8 mouse cellular contexts compared by ENCODE assay signal in the genomic region with DNA sequence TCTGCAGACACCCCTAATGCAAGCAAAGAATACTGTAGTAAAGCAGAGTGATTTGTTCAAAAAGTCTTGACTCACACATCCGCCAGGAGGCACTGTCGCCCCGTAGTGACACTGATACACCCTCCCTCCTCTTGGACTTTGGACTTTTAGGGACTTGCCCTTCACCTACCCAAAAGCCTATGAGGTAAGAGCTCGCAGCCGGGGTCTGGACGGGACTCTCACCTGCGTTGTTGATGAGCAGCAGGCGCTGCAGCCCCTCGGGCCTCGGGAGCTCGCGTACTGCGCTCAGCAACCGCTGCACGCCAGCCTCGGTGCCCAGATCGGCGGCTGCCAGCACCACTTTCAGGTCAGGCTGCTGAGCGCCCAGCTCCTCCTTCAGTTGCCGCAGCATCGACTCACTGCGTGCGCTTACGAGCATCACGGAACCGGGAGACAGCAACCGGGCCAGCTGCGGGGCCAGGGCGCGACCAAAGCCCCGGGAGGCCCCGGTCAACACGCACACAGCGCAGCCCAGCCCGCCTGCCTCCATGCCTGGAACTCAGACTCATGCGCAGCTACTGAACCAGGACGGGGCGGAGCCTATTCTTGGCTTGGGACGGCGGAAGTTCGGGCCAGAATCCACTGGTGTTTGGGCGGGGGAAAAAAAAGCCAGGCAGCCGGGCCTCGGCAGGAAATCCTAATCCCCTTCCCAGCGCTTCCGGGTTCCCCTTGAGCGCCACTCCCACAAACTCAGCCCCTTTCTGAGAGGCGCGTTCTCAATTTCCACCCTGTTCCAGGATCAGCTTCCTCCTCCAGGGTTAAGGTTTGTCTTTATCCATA. TPM values are rescaled to one million over a fixed set of nuclear protein-coding genes. Genes with fewer than 3 reads are reported as not detected.
DNase-seq lines count a peak whose midpoint lies in the region; ATAC-seq and TF ChIP-seq lines count a peak whose summit lies in the region.

Gene Spr, minus strand, starts transcription at position 550 of the 819 bp plus-strand sequence.

- under 1% methylated on average over 49 of the region's 49 CpGs for WGBS in heart, embryonic 10.5 days
- WGBS in kidney, embryonic 15.5 days = under 1% methylated on average over 49 of the region's 49 CpGs

- ATAC-seq in kidney, embryonic 15.5 days (replicated peaks; ENCODE audit: low FRiP score) = peak; percentile 95
- ATAC-seq in monocyte, adult 5-6 weeks (replicated peaks; ENCODE audit: insufficient number of reproducible peaks, low FRiP score, low TSS enrichment, poor library complexity, severe bottlenecking) = peak; percentile 70

- H3K9me3 ChIP-seq in heart, embryonic 10.5 days = no peaks in the 10 kb centered on the region
- H3K9me3 ChIP-seq in kidney, embryonic 15.5 days (replicated peaks) = no peaks in the 10 kb centered on the region

- H3K36me3 ChIP-seq in heart, embryonic 10.5 days = peaks cover 21% of the 10 kb centered on the region
- peaks cover 16% of the 10 kb centered on the region; the same call in 1 of the 2 replicates for H3K36me3 ChIP-seq in kidney, embryonic 15.5 days

- peak within 1 kb of the TSS; percentile 72 for H3K4me2 ChIP-seq in kidney, embryonic 15.5 days

- TF ChIP-seq CTCF in bone marrow macrophage, adult 2 months (IDR thresholded peaks at IDR 0.05; ENCODE audit: low read depth, low read length) = peak; percentile 51
- TF ChIP-seq CTCF in embryonic fibroblast, embryonic 13.5 days (IDR thresholded peaks at IDR 0.05; ENCODE audit: borderline replicate concordance, insufficient read depth, low read length) = peak; percentile 75; the same call in 1 of the 2 replicates

- peak; percentile 58; the same call in 1 of the 2 replicates for TF ChIP-seq POLR2A in bone marrow macrophage, adult 2 months (IDR thresholded peaks at IDR 0.05; ENCODE audit: borderline replicate concordance, low read depth, low read length)
- TF ChIP-seq POLR2A in embryonic fibroblast, embryonic 13.5 days (IDR thresholded peaks at IDR 0.05; ENCODE audit: low read depth, low read length) = peak; percentile 94

- H3K4me3 ChIP-seq in bone marrow macrophage, adult 2 months (ENCODE audit: insufficient read depth, low read length) = peak within 1 kb of the TSS; percentile 68
- H3K4me3 ChIP-seq in embryonic fibroblast, embryonic 13.5 days (ENCODE audit: insufficient read depth, low read length) = peak within 1 kb of the TSS; percentile 75
- peak within 1 kb of the TSS; percentile 80 for H3K4me3 ChIP-seq in heart, embryonic 10.5 days
- peak within 1 kb of the TSS; percentile 92 for H3K4me3 ChIP-seq in kidney, embryonic 15.5 days (replicated peaks)

- DNase-seq in A20 (ENCODE audit: low read depth, low spot score) = peak; percentile 91
- peak; percentile 96 for DNase-seq in heart, embryonic 10.5 days (ENCODE audit: low spot score)
- peak; percentile 87 for DNase-seq in liver
- peak; percentile 72 to 86 for DNase-seq in spleen, postnatal 4 days (ENCODE audit: low spot score in 2 of 2)

- no peaks in the 10 kb centered on the region for H3K27me3 ChIP-seq in heart, embryonic 10.5 days (ENCODE audit: insufficient read depth, poor library complexity, severe bottlenecking)
- no peaks in the 10 kb centered on the region for H3K27me3 ChIP-seq in kidney, embryonic 15.5 days

- H3K9ac ChIP-seq in kidney, embryonic 15.5 days = peak within 1 kb of the TSS; percentile 91

- peak within 1 kb of the TSS; percentile 52 for H3K27ac ChIP-seq in bone marrow macrophage, adult 2 months (ENCODE audit: insufficient read depth, low read depth, low read length)
- peak within 1 kb of the TSS; percentile 61 for H3K27ac ChIP-seq in embryonic fibroblast, embryonic 13.5 days (ENCODE audit: insufficient read depth, low read length)
- peak within 1 kb of the TSS; percentile 94 for H3K27ac ChIP-seq in heart, embryonic 10.5 days
- peak within 1 kb of the TSS; percentile 98 for H3K27ac ChIP-seq in kidney, embryonic 15.5 days

- peaks cover 5% of the 10 kb centered on the region; the same call in 1 of the 2 replicates for H3K4me1 ChIP-seq in bone marrow macrophage, adult 2 months (ENCODE audit: control insufficient read depth, insufficient read depth, low read length)
- no peaks in the 10 kb centered on the region for H3K4me1 ChIP-seq in embryonic fibroblast, embryonic 13.5 days (ENCODE audit: control insufficient read depth, insufficient read depth, low read length)
- peaks cover 5% of the 10 kb centered on the region for H3K4me1 ChIP-seq in heart, embryonic 10.5 days
- H3K4me1 ChIP-seq in kidney, embryonic 15.5 days = peaks cover 6% of the 10 kb centered on the region

RNA-seq across cellular contexts. Expression of gene Spr, which starts in this region (rescaled TPM):
- 26.6 and 32.9 TPM in 2 replicates for polyA plus RNA-seq in bone marrow macrophage, adult 2 months (2012; ENCODE audit: insufficient read depth, insufficient read length, missing spikeins)
- 29.7 and 38.2 TPM in 2 replicates for polyA plus RNA-seq in embryonic fibroblast, embryonic 13.5 days (2011; ENCODE audit: insufficient read length, low read depth, missing spikeins)
- polyA plus RNA-seq in heart, embryonic 10.5 days (2016; fragmentation: Nextera tagmentation; extraction: Ambion mirVana) = 57.2 and 69.2 TPM in 2 replicates
- polyA plus RNA-seq in kidney, embryonic 15.5 days (2015; fragmentation: Nextera tagmentation; extraction: Ambion mirVana) = 64.0 and 66.6 TPM in 2 replicates
- total RNA-seq in monocyte, adult 5-6 weeks (2017) = 25.1 to 47.0 TPM (median 29.7 TPM) in 3 replicates

Comparison
In these comparisons a context has a peak if more than half of its experiments do, and no peak if none do; other contexts are left out.
1. Peak in every context shown above with its lines: DNase-seq, ATAC-seq, H3K4me3 ChIP-seq and H3K27ac ChIP-seq.